Mouse (Mus musculus) ES-Bruce4 (cell line): ENCODE measurements around the gene E2f4.

Experiments used
- CTCF ChIP-seq: IDR thresholded peaks from one replicate; pipeline ENCODE4 v1.8.1; 2011; ENCODE audit warnings: low read depth, low read length
- EP300 ChIP-seq: IDR thresholded peaks from 2 replicates; pipeline ENCODE4 v1.6.1; 2011; ENCODE audit warnings: low read depth, low read length; ENCODE audit not compliant: insufficient read depth
- POLR2A ChIP-seq: IDR thresholded peaks from one replicate; pipeline ENCODE4 v1.8.1; 2011; ENCODE audit warnings: low read length; ENCODE audit not compliant: insufficient read depth

GRCm38 (mm10) chr8:105269075-105269458 is 28.4 kb upstream of the E2f4 start:
- no peak for TF ChIP-seq CTCF
- no peak for TF ChIP-seq POLR2A
- no peak for TF ChIP-seq EP300
